Mouse (Mus musculus): ENCODE results near the gene Lsg1. TPM values are rescaled to one million over a fixed set of nuclear protein-coding genes. Genes with fewer than 3 reads are reported as not detected.

Lsg1 gene
- polyA plus RNA-seq, 1 experiment from 2014 or later = 37.5 TPM

DNA sequence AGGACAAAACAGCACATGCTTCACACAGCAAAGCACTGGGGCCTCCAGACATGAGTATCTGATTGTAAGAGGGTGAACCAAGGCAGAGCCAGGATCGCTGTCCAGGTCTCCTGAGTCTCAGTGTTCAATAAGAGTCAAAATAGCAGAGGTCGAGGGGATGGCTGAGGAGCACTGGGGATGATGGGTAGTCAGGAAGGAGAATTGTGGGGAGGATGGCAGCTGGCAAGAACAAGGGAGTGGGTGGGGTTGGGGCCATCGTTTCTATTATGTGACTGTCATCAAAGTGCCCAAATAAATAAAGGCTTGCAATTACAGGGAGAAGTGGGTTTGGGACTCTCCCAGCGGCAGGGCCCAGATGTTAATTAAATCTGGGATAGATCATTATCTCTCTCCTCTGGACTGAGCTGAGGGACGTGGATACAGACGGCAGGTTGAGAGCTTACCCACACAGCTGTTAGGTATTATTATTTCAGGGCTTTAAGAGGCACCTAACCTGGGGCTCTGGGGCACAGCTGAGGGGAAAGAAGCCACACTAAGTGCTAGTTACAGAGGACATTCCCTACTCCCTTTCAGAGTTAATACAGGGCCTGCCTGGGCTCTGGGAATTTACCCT, 27.4 kb upstream of the Lsg1 start:
- Histone ChIP-seq H3K9me3 (replicated peaks; ENCODE audit: control insufficient read depth, low read length) (no peaks in the 10 kb centered on the region), H3K27ac (ENCODE audit: low read length) (no peak overlapping the region), H3K4me1 (ENCODE audit: control insufficient read depth, insufficient read depth, low read length) (no peaks in the 10 kb centered on the region), H3K27me3 (ENCODE audit: control insufficient read depth, insufficient read depth, low read length) (no peaks in the 10 kb centered on the region), H3K9ac (ENCODE audit: low read length) (no peak overlapping the region), H3K36me3 (ENCODE audit: control insufficient read depth, insufficient read depth) (no peaks in the 10 kb centered on the region), H3K4me3 (ENCODE audit: low read length) (no peak overlapping the region), H3K4me2 (ENCODE audit: low read depth, low read length) (no peak overlapping the region)
- ATAC-seq (replicated peaks; ENCODE audit: extremely low read depth, insufficient read depth, low FRiP score) = no peak
- 58% methylated on average over 6 of the region's 6 CpGs for WGBS

DNA sequence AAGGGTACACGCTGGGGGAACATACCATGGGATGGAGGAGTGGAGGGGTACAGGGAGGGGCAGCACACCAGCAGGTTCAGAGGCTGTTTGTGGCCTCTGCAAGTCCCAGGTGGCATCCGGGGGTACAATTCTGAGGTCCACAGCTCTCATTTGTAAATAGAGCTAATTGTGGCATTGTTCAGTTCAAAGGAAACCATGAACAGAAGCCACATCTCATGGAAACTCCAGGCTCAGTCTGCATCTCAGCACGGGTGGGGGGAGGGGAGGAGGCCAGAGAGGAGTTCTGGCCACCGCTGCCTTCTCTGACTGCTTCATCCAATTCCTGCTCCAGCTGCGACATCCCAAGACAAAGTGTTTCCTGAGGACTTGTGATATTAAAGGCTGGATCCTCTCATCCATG, 26.7 kb upstream of the Lsg1 start:
- H3K36me3 ChIP-seq (ENCODE audit: control insufficient read depth, insufficient read depth) = no peaks in the 10 kb centered on the region
- ATAC-seq (replicated peaks; ENCODE audit: extremely low read depth, insufficient read depth, low FRiP score) = no peak
- no peaks in the 10 kb centered on the region for H3K27me3 ChIP-seq (ENCODE audit: control insufficient read depth, insufficient read depth, low read length)
- no peak overlapping the region for H3K27ac ChIP-seq (ENCODE audit: low read length)
- no peak overlapping the region for H3K9ac ChIP-seq (ENCODE audit: low read length)
- no peaks in the 10 kb centered on the region for H3K4me1 ChIP-seq (ENCODE audit: control insufficient read depth, insufficient read depth, low read length)
- no peaks in the 10 kb centered on the region for H3K9me3 ChIP-seq (replicated peaks; ENCODE audit: control insufficient read depth, low read length)
- 40% methylated on average over 5 of the region's 5 CpGs for WGBS
- no peak overlapping the region for H3K4me3 ChIP-seq (ENCODE audit: low read length)
- no peak overlapping the region for H3K4me2 ChIP-seq (ENCODE audit: low read depth, low read length)

DNA sequence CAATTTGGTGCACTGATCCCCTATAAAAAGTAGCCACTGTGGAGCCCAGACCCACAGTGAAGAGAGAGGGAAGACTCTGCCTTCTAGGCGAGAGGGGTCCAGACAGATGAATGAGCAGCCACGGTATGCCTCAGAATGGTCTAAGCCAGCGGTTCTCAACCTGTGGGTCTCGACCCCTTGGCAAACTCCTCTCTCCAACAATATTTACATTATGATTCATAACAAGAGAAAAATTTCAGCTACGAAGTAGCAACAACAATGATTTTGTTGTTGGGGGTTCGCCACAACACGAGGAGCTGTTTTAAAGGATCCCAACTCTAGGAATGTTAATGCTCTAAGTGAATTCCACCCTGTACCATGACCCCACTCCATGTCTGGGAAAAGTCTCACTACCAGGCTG, 25.7 kb upstream of the Lsg1 start:
- Histone ChIP-seq H3K4me2 (ENCODE audit: low read depth, low read length) (no peak overlapping the region), H3K4me1 (ENCODE audit: control insufficient read depth, insufficient read depth, low read length) (no peaks in the 10 kb centered on the region), H3K36me3 (ENCODE audit: control insufficient read depth, insufficient read depth) (no peaks in the 10 kb centered on the region), H3K27me3 (ENCODE audit: control insufficient read depth, insufficient read depth, low read length) (no peaks in the 10 kb centered on the region), H3K9ac (ENCODE audit: low read length) (no peak overlapping the region), H3K4me3 (ENCODE audit: low read length) (no peak overlapping the region), H3K9me3 (replicated peaks; ENCODE audit: control insufficient read depth, low read length) (no peaks in the 10 kb centered on the region), H3K27ac (ENCODE audit: low read length) (no peak overlapping the region)
- 75% methylated on average over 7 of the region's 7 CpGs for WGBS
- no peak for ATAC-seq (replicated peaks; ENCODE audit: extremely low read depth, insufficient read depth, low FRiP score)

DNA sequence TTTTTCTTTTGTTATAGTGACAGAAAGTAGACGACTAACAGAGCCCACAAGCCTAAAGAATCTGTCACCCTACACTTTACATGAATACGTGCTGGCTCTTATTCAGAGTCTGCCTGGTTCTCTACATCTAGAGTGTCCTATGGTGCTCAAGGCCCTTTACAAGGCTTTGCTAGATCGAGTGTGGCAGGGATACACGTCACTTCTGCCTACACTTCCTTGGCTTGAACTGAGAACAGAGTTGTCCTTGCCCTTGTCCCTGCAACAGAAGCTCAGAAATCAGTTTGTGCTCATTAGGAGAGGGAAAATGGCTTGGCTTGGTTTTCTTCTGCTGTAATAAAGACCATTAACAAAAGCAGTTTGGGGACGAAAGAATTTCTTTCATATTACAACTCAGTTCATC, 23.9 kb upstream of the Lsg1 start:
- 68% methylated on average over 5 of the region's 5 CpGs for WGBS
- H3K4me2 ChIP-seq (ENCODE audit: low read depth, low read length) = no peak overlapping the region
- H3K9me3 ChIP-seq (replicated peaks; ENCODE audit: control insufficient read depth, low read length) = no peaks in the 10 kb centered on the region
- no peaks in the 10 kb centered on the region for H3K4me1 ChIP-seq (ENCODE audit: control insufficient read depth, insufficient read depth, low read length)
- no peak overlapping the region for H3K4me3 ChIP-seq (ENCODE audit: low read length)
- no peak for ATAC-seq (replicated peaks; ENCODE audit: extremely low read depth, insufficient read depth, low FRiP score)
- H3K9ac ChIP-seq (ENCODE audit: low read length) = no peak overlapping the region
- H3K27me3 ChIP-seq (ENCODE audit: control insufficient read depth, insufficient read depth, low read length) = no peaks in the 10 kb centered on the region
- no peak overlapping the region for H3K27ac ChIP-seq (ENCODE audit: low read length)
- H3K36me3 ChIP-seq (ENCODE audit: control insufficient read depth, insufficient read depth) = no peaks in the 10 kb centered on the region

DNA sequence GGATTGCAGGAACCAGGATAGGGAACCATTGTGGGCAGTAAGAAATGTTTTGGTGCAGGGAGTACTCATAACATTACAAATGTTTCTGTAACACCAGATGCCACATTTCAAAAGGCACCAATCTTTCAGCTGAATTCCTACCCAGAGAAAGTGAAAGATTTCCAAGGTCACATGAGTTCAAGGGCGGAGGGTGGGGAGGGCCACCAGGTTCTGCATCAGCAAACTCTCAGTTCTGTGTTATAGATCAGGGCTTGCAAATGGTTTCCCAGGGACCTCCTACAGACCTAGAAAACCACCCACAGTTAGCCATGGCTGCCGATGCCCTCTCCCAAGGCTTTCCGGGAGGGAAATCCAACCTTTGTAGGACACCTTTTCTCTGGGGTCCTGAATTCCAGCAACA, 20.5 kb upstream of the Lsg1 start:
- ATAC-seq (replicated peaks; ENCODE audit: extremely low read depth, insufficient read depth, low FRiP score) = no peak
- Histone ChIP-seq H3K9me3 (replicated peaks; ENCODE audit: control insufficient read depth, low read length) (no peaks in the 10 kb centered on the region), H3K27ac (ENCODE audit: low read length) (no peak overlapping the region), H3K27me3 (ENCODE audit: control insufficient read depth, insufficient read depth, low read length) (no peaks in the 10 kb centered on the region), H3K4me2 (ENCODE audit: low read depth, low read length) (no peak overlapping the region), H3K4me1 (ENCODE audit: control insufficient read depth, insufficient read depth, low read length) (peaks cover 19% of the 10 kb centered on the region), H3K9ac (ENCODE audit: low read length) (no peak overlapping the region), H3K36me3 (ENCODE audit: control insufficient read depth, insufficient read depth) (no peaks in the 10 kb centered on the region), H3K4me3 (ENCODE audit: low read length) (no peak overlapping the region)
- 79% methylated on average over 3 of the region's 3 CpGs for WGBS

DNA sequence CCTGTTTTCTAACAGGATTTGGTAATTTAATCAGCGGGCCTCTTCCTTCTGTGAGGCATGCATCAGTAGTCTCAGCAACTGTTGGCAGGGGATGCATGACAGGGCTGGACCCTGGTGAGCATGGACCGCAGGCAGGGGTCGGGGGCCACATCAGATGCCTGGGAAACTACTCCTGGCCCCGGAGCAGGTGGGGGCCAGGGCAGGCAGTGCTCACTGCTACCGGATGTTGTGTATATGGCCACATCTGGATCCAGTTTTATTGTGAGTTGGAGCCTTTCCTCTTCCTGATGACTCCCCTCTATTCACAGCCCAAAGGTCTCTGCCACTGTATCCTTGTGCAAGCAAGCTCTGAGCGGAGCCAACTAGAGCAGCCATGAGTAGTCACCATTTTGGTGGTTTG, 18.1 kb upstream of the Lsg1 start:
- Histone ChIP-seq H3K27me3 (ENCODE audit: control insufficient read depth, insufficient read depth, low read length) (no peaks in the 10 kb centered on the region), H3K9me3 (replicated peaks; ENCODE audit: control insufficient read depth, low read length) (no peaks in the 10 kb centered on the region), H3K36me3 (ENCODE audit: control insufficient read depth, insufficient read depth) (no peaks in the 10 kb centered on the region), H3K9ac (ENCODE audit: low read length) (no peak overlapping the region), H3K4me3 (ENCODE audit: low read length) (no peak overlapping the region), H3K27ac (ENCODE audit: low read length) (peak overlapping the region; percentile 29; the same call in 1 of the 2 replicates), H3K4me2 (ENCODE audit: low read depth, low read length) (no peak overlapping the region), H3K4me1 (ENCODE audit: control insufficient read depth, insufficient read depth, low read length) (peaks cover 35% of the 10 kb centered on the region)
- 69% methylated on average over 6 of the region's 6 CpGs for WGBS
- ATAC-seq (replicated peaks; ENCODE audit: extremely low read depth, insufficient read depth, low FRiP score) = no peak

DNA sequence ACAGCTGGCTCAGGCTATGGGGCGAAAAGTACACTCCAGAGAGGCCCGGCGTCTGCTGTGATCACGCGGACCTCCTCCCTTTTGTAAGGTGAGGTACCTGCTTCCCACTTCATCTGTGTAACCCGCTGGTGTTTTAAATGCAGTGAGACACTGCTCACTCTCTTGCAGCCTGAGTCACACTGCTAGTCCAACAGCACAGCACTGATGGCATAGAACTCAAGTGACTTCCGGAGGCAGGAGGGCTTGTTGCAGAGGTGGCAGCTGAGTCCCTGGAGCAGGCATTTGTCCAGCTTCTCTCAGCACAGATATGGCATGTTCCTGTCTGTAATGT, 17.4 kb upstream of the Lsg1 start:
- H3K27ac ChIP-seq (ENCODE audit: low read length) = peak overlapping the region; percentile 53
- no peak overlapping the region for H3K9ac ChIP-seq (ENCODE audit: low read length)
- H3K9me3 ChIP-seq (replicated peaks; ENCODE audit: control insufficient read depth, low read length) = no peaks in the 10 kb centered on the region
- no peaks in the 10 kb centered on the region for H3K36me3 ChIP-seq (ENCODE audit: control insufficient read depth, insufficient read depth)
- whole genome bisulfite sequencing = 43% methylated on average over 7 of the region's 7 CpGs
- no peaks in the 10 kb centered on the region for H3K27me3 ChIP-seq (ENCODE audit: control insufficient read depth, insufficient read depth, low read length)
- H3K4me2 ChIP-seq (ENCODE audit: low read depth, low read length) = no peak overlapping the region
- peaks cover 35% of the 10 kb centered on the region for H3K4me1 ChIP-seq (ENCODE audit: control insufficient read depth, insufficient read depth, low read length)
- H3K4me3 ChIP-seq (ENCODE audit: low read length) = no peak overlapping the region
- ATAC-seq (replicated peaks; ENCODE audit: extremely low read depth, insufficient read depth, low FRiP score) = no peak

DNA sequence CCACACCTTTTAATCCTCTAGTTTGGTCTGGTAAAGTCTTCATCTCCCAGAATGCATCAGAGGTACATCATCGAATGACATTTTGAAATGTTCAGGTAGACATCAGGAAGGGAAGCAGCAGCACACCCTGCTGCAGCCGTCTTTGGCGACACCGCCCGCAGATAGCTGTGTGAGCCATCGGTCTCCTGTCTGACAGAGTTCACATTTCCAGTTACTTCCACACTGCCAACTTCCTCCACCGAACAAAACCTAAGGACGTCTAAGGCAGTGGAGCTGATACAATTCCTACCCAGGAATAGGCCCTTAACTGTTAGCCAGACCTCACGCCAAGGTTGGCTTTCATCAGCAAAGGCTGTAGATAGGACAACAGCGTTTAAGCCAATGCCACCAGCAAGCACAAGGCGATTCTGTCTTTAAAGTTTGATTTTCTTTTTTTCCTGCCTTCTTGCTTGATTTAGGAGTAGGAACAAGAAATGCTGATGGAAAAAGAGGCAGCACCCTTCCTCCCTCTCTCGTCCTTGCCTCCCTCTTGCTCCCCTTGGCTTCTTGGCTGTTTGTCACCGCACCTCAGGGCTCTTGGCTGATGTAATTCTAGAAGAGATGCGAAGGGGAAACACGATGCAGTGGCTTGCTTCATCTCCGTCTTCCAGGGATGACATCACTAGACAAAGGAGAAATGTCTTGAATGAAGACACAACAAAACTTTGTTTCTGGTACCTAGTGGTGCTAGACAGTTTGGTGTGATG, 16.8 kb upstream of the Lsg1 start:
- no peak for ATAC-seq (replicated peaks; ENCODE audit: extremely low read depth, insufficient read depth, low FRiP score)
- peaks cover 35% of the 10 kb centered on the region for H3K4me1 ChIP-seq (ENCODE audit: control insufficient read depth, insufficient read depth, low read length)
- 51% methylated on average over 16 of the region's 16 CpGs for WGBS
- H3K4me2 ChIP-seq (ENCODE audit: low read depth, low read length) = no peak overlapping the region
- no peaks in the 10 kb centered on the region for H3K36me3 ChIP-seq (ENCODE audit: control insufficient read depth, insufficient read depth)
- no peak overlapping the region for H3K9ac ChIP-seq (ENCODE audit: low read length)
- 0 out of 2 replicates have a peak overlapping the region, but pooled peaks have one; percentile 2 for H3K27ac ChIP-seq (ENCODE audit: low read length)
- no peaks in the 10 kb centered on the region for H3K9me3 ChIP-seq (replicated peaks; ENCODE audit: control insufficient read depth, low read length)
- H3K27me3 ChIP-seq (ENCODE audit: control insufficient read depth, insufficient read depth, low read length) = no peaks in the 10 kb centered on the region
- no peak overlapping the region for H3K4me3 ChIP-seq (ENCODE audit: low read length)

DNA sequence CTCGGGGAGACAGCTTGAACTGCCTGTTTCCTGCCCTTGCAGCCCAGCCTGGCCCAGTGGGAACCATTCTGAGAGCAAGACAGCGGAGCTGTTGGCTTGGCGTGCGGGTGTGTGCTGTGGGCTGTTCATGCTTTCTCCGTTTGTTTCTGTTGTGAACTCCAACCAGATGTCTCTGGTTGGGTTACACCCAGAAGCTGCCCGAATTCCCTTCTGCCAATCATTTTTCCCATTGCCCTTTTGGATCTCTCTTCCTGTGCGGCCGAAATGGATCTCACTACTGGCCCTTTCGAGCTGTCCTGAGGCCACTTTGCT, 16.1 kb upstream of the Lsg1 start:
- Histone ChIP-seq H3K9me3 (replicated peaks; ENCODE audit: control insufficient read depth, low read length) (no peaks in the 10 kb centered on the region), H3K27ac (ENCODE audit: low read length) (peak overlapping the region; percentile 62), H3K4me3 (ENCODE audit: low read length) (peak overlapping the region; percentile 34), H3K27me3 (ENCODE audit: control insufficient read depth, insufficient read depth, low read length) (no peaks in the 10 kb centered on the region), H3K4me1 (ENCODE audit: control insufficient read depth, insufficient read depth, low read length) (peaks cover 35% of the 10 kb centered on the region), H3K9ac (ENCODE audit: low read length) (peak overlapping the region; percentile 38; the same call in 1 of the 2 replicates), H3K4me2 (ENCODE audit: low read depth, low read length) (peak overlapping the region; percentile 96), H3K36me3 (ENCODE audit: control insufficient read depth, insufficient read depth) (no peaks in the 10 kb centered on the region)
- no peak for ATAC-seq (replicated peaks; ENCODE audit: extremely low read depth, insufficient read depth, low FRiP score)
- WGBS = 70% methylated on average over 9 of the region's 9 CpGs

Measured in heart, embryonic 16.5 days (tissue).